Mouse (Mus musculus) kidney, adult 2 months (tissue): ENCODE data around the gene Pole.

Experiments used
- CTCF ChIP-seq: fragments of 200-500 bp; conservative IDR thresholded peaks from 2 replicates; pipeline ENCODE4 v1.5.1; 2011; ENCODE audit warnings: low read depth, mild to moderate bottlenecking, control low read depth, low read length, moderate library complexity, mixed read lengths; ENCODE audit not compliant: insufficient read depth, insufficient read length
- POLR2A ChIP-seq: fragments of 200-500 bp; IDR thresholded peaks from one replicate; pipeline ENCODE4 v1.6.1; 2011; ENCODE audit warnings: low read depth, low read length, control low read depth

GRCm38 (mm10) chr5:110342648-110343284 lies 56.7 kb downstream of the Pole start, which contains the start of gene P2rx2:
- TF ChIP-seq POLR2A (no peak), CTCF (no peak)
